Mouse (Mus musculus) kidney, postnatal 0 days (tissue): Measurements from ENCODE around the gene Atp5d. TPM values are rescaled to one million over a fixed set of nuclear protein-coding genes. Genes with fewer than 3 reads are reported as not detected.
A peak's percentile ranks its signal among the peaks of the same experiment; 100 is the strongest.

Source experiments
- ATAC-seq: fragments of 200-750 bp; cut with Nextera tagmentation; replicated peaks from 2 replicates; pipeline ENCODE4 v1.8.0; 2017; ENCODE audit warnings: low read depth, moderate number of reproducible peaks, moderate TSS enrichment, moderate library complexity; ENCODE audit not compliant: low FRiP score
- DNase-seq: peaks from one replicate; pipeline ENCODE4 v3.0.0-alpha.2; 2016; ENCODE audit warnings: low spot score
- H3K27ac ChIP-seq: fragments of 300-500 bp; sonication (generic); 2 replicates; pipeline ENCODE4 v1.5.1; 2014; ENCODE audit warnings: mild to moderate bottlenecking
- H3K27me3 ChIP-seq: fragments of 300-500 bp; sonication (generic); 2 replicates; pipeline ENCODE4 v1.6.1; 2014; ENCODE audit warnings: low read length, mixed read lengths; ENCODE audit not compliant: insufficient read depth
- H3K36me3 ChIP-seq: fragments of 300-500 bp; sonication (generic); 2 replicates; pipeline ENCODE4 v1.6.1; 2014; ENCODE audit warnings: low read length, mixed read lengths; ENCODE audit not compliant: insufficient read depth
- H3K4me1 ChIP-seq: fragments of 300-500 bp; sonication (generic); replicated peaks from 2 replicates; pipeline ENCODE4 v1.6.1; 2014; ENCODE audit warnings: antibody characterized with exemption, low read length, mixed read lengths; ENCODE audit not compliant: insufficient read depth
- H3K4me2 ChIP-seq: fragments of 300-500 bp; sonication (generic); 2 replicates; pipeline ENCODE4 v1.6.1; 2014; ENCODE audit warnings: mild to moderate bottlenecking, low read length, moderate library complexity, mixed read lengths
- H3K4me3 ChIP-seq: fragments of 300-500 bp; sonication (generic); replicated peaks from 2 replicates; pipeline ENCODE4 v1.5.1; 2014; ENCODE audit warnings: low read depth, low read length
- H3K9ac ChIP-seq: fragments of 300-500 bp; sonication (generic); 2 replicates; pipeline ENCODE4 v1.6.1; 2014; ENCODE audit warnings: low read depth, low read length
- H3K9me3 ChIP-seq: fragments of 300-500 bp; sonication (generic); replicated peaks from 2 replicates; pipeline ENCODE4 v1.6.1; 2016; ENCODE audit warnings: low read length, inconsistent platforms, mixed read lengths
- CTCF ChIP-seq: IDR thresholded peaks from 2 replicates; pipeline ENCODE4 v1.5.1; 2016; ENCODE audit warnings: antibody characterized with exemption, low read depth, mild to moderate bottlenecking, moderate library complexity
- WGBS: fragments of 180-500 bp; shearing (Covaris S2); extraction: QIAGEN DNeasy Blood & Tissue Kit; methylation state at CpG from one replicate; pipeline ENCODE4 v1.1.7; 2014; 5-methylcytosine and 5-hydroxymethylcytosine counted together
- polyA plus RNA-seq: library from polyadenylated mRNA; unstranded; fragments of >200 nt; fragmentation: Nextera tagmentation; extraction: Ambion mirVana; gene quantifications from 2 replicates; pipeline ENCODE4 v1.2.1, GENCODE M21; 2015

Atp5d gene
- polyA plus RNA-seq, 1 experiment from 2014 or later = 936 TPM

GRCm38 (mm10) chr10:80150226-80151210 is 12.1 kb downstream of the Atp5d start:
- H3K27ac ChIP-seq = peak overlapping the region; percentile 100
- no peaks in the 10 kb centered on the region for H3K27me3 ChIP-seq
- no peak for TF ChIP-seq CTCF
- peak; percentile 66 for DNase-seq
- peak overlapping the region; percentile 99 for H3K4me3 ChIP-seq
- H3K4me2 ChIP-seq = peak overlapping the region; percentile 69
- no peak for ATAC-seq
- H3K9ac ChIP-seq = peak overlapping the region; percentile 98
- peaks cover 48% of the 10 kb centered on the region for H3K4me1 ChIP-seq
- WGBS = 1% methylated on average over 55 of the region's 71 CpGs
- H3K36me3 ChIP-seq = peaks cover 39% of the 10 kb centered on the region
- no peaks in the 10 kb centered on the region for H3K9me3 ChIP-seq

DNA sequence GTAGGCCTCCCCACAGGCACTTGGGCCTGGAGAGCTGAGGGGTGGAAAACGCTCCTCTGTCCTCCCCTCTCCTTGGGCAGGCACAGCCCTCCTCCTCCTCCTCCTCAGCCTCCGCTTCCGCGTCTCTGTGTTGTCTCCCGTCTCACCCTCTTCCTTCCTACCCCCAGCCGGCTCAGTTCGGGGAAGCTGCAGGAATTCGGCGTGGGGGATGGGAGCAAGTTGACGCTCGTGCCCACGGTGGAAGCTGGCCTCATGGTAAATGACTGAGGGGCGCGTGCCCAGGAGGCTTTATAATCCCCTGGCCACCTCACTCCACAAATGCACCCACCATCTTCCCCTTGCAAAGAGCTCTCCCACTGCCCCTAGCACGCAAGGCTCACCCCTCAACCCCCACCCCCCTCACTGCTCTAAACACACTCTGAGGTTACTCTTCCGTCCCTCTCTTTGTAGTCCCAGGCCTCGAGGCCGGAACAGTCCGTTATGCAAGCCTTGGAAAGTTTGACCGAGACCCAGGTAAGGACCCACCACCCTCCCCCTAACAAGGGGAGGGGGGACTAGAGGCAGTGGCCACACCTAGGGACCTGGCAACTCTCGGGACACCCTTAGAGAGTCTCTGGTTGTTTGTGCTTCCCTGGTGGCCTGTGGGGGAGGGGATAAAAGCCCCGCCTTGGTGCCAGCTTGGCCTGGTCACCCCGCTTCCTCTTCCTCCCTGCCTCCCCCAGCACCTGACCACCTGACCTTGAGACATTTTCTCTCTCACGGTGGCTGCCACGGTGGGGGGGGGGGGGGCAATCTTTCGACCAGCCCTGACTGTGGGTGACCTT is 13.0 kb downstream of the Atp5d start:
- no peaks in the 10 kb centered on the region for H3K9me3 ChIP-seq
- peaks cover 56% of the 10 kb centered on the region for H3K4me1 ChIP-seq
- ATAC-seq (no peak), DNase-seq (peak; percentile 83)
- peak overlapping the region; percentile 69 for H3K4me2 ChIP-seq
- peak overlapping the region; percentile 98 for H3K9ac ChIP-seq
- no peaks in the 10 kb centered on the region for H3K27me3 ChIP-seq
- H3K36me3 ChIP-seq = peaks cover 43% of the 10 kb centered on the region
- 0% methylated on average over 26 of the region's 26 CpGs for WGBS
- H3K4me3 ChIP-seq = peak overlapping the region; percentile 99
- peak overlapping the region; percentile 100 for H3K27ac ChIP-seq
- no peak for TF ChIP-seq CTCF

DNA sequence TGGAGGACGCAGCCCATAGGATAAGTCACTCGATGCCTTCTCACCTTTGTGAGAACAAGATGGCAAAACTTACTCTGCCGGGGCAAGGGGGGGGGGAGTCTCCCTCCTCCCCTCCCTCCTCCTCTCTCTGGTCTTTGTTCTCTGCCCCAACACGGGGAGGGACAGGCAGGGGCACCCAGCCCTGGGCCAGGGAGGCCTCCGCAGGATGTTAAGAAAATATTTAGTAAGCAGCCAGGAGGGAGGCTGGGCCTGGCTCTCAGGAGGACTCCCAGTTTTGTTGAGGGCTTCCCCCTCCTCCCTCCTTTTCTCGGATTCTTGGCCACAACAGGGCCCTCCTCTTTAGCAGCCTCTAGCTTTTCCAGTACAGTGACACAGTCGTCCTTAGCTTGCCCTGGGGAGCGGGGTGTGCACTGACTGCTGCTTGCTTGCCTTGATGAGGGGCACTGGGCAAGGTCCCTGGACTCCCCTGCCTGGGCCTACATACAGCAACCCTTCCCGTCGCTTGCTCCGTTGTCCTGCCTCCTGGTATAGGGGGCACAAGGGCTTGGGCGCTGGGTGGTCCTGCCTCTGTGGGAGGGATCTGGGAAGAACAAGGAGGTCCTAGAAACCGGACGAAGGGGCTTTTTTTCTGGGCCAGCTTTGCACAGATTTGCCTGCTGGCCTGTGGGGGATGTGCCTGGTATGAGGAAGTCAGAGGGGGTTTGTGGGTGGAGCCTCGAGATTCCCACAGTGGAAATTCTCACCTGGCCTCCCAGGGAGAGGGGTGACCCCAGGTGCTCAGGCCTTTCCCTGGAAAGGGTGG is 13.8 kb downstream of the Atp5d start:
- Histone ChIP-seq H3K27ac (peak overlapping the region; percentile 100), H3K9me3 (no peaks in the 10 kb centered on the region), H3K9ac (peak overlapping the region; percentile 98), H3K36me3 (peaks cover 46% of the 10 kb centered on the region), H3K27me3 (no peaks in the 10 kb centered on the region), H3K4me2 (peak overlapping the region; percentile 69), H3K4me1 (peaks cover 57% of the 10 kb centered on the region), H3K4me3 (peak overlapping the region; percentile 99)
- WGBS = 2% methylated on average over 15 of the region's 15 CpGs
- TF ChIP-seq CTCF = no peak
- ATAC-seq (peak; percentile 5; the same call in 1 of the 2 replicates), DNase-seq (peak; percentile 91)

GRCm38 (mm10) chr10:80152873-80153260 is 14.4 kb downstream of the Atp5d start:
- Histone ChIP-seq H3K4me3 (peak overlapping the region; percentile 99), H3K27ac (peak overlapping the region; percentile 100), H3K4me2 (peak overlapping the region; percentile 69), H3K9ac (peak overlapping the region; percentile 98), H3K36me3 (peaks cover 46% of the 10 kb centered on the region), H3K4me1 (peaks cover 56% of the 10 kb centered on the region), H3K27me3 (no peaks in the 10 kb centered on the region), H3K9me3 (no peaks in the 10 kb centered on the region)
- no peak for TF ChIP-seq CTCF
- 11% methylated on average over 3 of the region's 3 CpGs for WGBS
- DNase-seq (peak; percentile 67), ATAC-seq (0 out of 2 replicates have a peak, but pooled peaks have one; percentile 0)

- H3K9me3 ChIP-seq = no peaks in the 10 kb centered on the region
- ATAC-seq (no peak), DNase-seq (no peak)
- H3K27me3 ChIP-seq = no peaks in the 10 kb centered on the region
- peak overlapping the region; percentile 98; the same call in 1 of the 2 replicates for H3K9ac ChIP-seq
- peaks cover 46% of the 10 kb centered on the region for H3K36me3 ChIP-seq
- peaks cover 65% of the 10 kb centered on the region for H3K4me1 ChIP-seq
- TF ChIP-seq CTCF = no peak
- H3K4me2 ChIP-seq = peak overlapping the region; percentile 69
- H3K4me3 ChIP-seq = 0 out of 2 replicates have a peak overlapping the region, but pooled peaks have one; percentile 99
- H3K27ac ChIP-seq = peak overlapping the region; percentile 100
- WGBS = 74% methylated on average over 19 of the region's 19 CpGs
Observed at GRCm38 (mm10) chr10:80153713-80154112, 15.3 kb downstream of the Atp5d start.
